Mouse (Mus musculus) heart, adult 18-20 months (tissue): ENCODE results near the gene Efna1. TPM values are rescaled to one million over a fixed set of nuclear protein-coding genes. Genes with fewer than 3 reads are reported as not detected.

Source experiments
- DNase-seq, 2 experiments: peaks; one replicate each; pipeline ENCODE4 v3.0.0; 2021 to 2022; ENCODE audit warnings: mixed read lengths in 1 of 2
- long read RNA-seq, 2 experiments: library from polyadenylated mRNA; stranded (forward); transcript quantifications; one replicate each; pipeline ENCODE4 v2.0.0; 2021
- total RNA-seq, 2 experiments: library from RNA; stranded (reverse); gene quantifications; 2 replicates each; pipeline ENCODE4 v1.2.3; 2021

The Efna1 gene
- total RNA-seq: 10 to 100 TPM; 22.5 to 23.8 TPM
- long read RNA-seq, experiment 1, transcript Efna1-201 (5 exons, 1,480 nt): major isoform, 34 of 37 reads
- long read RNA-seq, experiment 1, partial matches to known transcripts: 2 of 37 reads
- long read RNA-seq, experiment 1, other reads (novel, unspliced or antisense): 1 of 37 reads
- long read RNA-seq, experiment 2, transcript Efna1-201 (5 exons, 1,480 nt): major isoform, 13 of 14 reads
- long read RNA-seq, experiment 2, partial matches to known transcripts: 0 of 14 reads
- long read RNA-seq, experiment 2, other reads (novel, unspliced or antisense): 1 of 14 reads

GRCm38 (mm10) chr3:89280606-89281511, at the start of gene Efna1:
Gene Efna1, minus strand, starts transcription at chr3:89281142.
- peak; percentile 84 to 88 for DNase-seq

DNA sequence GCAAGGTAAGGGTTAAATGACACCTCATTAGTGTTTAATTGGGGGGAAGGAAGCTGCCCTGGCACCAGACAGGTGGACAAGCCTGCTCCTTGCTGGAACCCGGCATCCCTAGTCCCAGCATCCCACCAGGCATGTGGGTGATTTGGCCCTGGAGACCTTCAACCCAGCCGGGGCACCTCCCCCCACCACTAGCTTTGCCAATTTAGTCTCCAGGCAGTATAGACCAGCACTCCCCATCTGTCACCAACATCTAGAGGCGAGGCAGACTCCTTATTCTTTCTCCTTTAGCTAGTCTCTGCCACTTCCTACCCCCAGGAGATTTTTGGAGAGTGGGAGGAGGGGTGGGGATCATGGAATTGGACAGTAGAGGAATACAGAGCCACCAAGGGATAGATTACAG, 49.4 kb upstream of the Efna1 start:
- no peak for DNase-seq

GRCm38 (mm10) chr3:89328623-89329022, 47.7 kb upstream of the Efna1 start:
- DNase-seq: no peak

GRCm38 (mm10) chr3:89327371-89327870, 46.5 kb upstream of the Efna1 start:
- no peak for DNase-seq

GRCm38 (mm10) chr3:89325882-89326281, 44.9 kb upstream of the Efna1 start:
- DNase-seq: no peak

DNA sequence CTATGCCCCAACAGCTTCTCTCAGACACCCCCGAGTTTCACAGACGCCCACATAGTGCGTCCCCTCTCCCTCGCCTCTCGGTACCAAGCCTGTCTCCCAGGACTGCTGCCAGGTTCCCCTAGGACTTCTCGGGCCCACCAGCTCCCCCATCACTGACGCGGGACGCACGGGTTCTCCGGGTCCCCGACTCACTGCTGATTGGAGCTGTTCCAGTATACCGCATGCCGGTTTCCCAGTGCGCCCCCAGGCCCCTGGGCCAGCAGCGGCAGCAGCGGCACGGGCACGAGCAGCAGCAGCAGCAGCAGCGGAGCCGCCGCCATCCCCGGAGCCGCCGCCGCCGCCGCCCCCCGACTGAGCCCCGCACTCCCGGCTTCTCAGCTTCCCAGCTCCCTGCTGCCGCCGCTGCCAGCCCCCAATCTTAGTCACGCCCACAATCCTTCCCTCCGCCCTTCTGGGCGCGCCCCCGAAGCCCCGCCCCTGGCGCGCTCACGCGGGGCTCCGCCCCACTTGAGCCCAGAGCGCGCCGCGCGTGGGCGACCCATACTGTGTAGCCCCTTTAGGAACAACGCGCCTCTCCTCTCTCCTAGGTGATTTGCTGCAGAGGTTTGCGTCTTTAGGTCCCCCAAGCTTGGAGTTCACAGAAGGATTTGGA, 41.7 kb upstream of the Efna1 start, which contains the start of gene Efna3:
Efna3 (minus strand) TSS at position 452 of the 652 bp plus-strand sequence.
- DNase-seq: peak; percentile 68 to 76

- DNase-seq: no peak
Observed at GRCm38 (mm10) chr3:89322131-89322500, 41.2 kb upstream of the Efna1 start.

DNA sequence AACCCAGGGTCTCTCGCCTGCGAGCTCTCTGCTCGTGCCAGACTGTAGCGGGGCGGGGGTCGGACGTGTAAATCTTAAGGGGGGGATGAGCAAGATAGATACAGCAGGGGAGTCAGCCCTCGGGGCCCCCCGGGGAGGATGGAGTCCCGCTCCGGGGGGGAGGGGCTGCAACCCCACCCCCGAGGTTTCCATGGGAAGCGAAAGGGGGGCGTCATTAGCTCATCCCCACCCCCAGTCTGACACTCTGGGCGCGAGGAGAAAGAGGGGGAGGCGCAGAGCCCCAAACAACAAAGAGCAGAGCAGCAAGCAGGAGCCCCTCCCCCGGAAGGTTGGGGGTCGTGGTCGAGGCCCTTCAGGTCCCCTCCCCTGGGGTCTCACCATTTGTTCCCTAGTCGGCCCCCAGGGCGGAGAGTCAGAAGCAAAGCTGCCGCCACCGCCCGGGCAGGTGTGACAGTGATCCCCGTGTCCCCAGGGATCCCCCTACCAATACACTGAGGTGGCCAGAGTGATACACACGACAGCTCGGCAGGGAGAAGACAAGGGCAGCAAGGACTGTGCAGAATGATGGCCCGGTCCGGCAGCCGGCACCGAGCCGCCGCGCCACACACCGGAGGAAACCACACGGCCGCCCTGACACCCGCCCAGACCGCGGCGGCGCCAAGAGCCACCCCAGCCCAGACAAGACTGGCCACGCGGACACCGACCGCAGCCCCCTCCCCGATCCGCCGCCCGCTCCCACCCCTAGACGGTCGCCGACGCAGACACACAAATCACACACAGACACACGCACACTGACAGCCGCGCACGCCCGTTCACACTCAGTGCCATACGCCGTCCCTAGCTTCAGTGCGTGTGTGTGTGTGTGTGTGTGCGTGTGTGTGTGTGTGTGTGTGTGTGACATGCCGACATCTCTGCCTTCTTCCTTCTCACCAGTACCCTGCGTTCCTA, 40.5 kb upstream of the Efna1 start:
- peak in 1 of 2 experiments; percentile 29 for DNase-seq

DNA sequence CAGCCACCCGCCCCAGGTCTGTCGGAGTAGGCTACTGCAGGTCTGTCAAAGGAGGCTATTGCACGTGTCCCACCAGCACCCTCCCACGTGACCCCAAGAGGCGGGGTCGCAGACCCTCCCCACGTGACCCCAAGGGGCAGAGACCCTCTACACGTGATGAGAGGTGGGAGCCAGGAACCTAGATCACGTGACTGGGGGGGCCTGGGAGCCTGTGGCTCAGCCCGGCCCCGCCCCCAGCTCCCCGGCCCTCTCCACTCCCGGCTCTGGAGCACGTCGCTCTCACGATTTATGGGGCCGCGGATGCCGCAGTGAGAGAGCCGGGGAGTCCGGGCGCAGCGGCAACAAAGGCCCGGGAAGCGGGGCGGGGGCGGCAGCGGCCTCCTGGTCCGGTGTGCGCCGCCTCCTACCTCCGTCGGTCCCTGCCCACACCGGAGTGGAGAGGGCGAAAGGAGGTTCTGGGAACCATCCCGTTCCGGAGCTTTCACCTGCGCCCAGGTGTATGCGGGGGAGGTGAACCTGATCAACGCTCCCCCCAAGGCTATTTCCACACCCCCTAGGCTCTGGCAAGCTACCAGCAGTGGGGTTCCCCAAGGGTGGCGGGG, 39.7 kb upstream of the Efna1 start:
- no peak for DNase-seq

DNA sequence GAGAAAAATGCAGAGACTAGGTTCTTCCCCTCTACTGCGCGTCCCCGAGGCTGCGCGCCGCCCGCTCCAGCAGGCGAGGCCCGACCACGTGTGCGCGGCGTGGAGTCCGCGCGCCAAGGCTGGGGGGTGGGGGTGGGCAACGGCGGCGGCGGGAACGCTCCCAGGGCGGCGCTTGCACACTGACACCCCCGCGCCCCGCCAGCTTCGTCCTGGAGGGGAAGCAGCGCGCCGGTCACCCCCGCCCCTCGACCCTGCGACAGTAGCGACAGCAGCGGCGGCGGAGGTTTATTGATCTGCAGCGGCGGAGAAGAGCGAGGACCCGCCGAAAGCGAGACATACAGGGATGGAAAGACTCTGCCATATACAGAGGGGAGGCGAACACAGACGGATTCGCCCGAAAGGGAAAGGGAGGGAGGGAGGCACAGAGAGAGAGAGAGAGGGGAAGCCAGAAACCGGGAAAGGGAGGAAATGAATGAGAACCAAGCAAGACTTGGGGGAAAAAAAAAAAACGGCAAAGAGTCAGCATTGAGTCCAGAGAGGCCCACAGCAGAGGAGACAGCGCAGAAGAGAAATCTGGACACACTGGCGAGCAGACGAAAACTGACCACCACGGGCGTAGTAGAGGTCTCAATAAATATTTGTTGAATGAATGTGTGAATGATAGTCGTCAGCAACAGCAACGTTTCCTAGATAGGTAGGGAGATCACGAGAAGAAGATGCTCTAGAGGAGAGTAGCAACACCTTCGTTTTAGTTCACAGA, 38.8 kb upstream of the Efna1 start:
- DNase-seq: no peak

DNA sequence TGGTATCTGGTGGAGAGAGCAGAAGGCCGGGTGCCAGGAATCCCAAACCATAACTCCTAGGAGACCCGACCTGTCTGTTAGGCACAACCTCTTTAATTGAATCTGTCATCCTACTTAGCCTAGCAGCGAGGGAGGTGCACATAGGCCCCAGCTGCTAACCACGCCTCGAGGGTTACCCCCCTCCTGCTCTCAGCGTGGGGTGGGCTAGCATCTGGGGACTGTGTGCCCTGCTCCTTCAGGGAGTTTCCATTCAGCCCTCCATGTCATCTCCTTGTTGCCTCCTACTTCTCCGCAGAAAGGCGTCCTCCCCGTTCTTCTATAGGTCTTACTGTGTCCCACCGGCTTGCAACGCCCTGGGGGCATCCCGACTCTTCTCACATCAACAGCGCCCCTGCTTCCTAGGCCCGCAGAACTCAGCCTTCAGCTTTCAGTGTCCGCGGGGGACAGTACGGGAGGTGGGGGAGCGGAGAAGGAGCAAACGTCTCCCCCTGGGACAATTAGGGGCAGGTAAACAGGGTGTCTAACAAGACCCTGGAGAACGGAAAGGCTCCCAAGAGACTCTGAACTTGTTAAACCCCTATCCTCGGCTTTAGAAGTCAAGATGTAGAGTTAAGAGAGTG, 38.1 kb upstream of the Efna1 start:
- DNase-seq: peak in 1 of 2 experiments; percentile 6

GRCm38 (mm10) chr3:89318316-89318715, 37.4 kb upstream of the Efna1 start:
- DNase-seq: no peak

DNA sequence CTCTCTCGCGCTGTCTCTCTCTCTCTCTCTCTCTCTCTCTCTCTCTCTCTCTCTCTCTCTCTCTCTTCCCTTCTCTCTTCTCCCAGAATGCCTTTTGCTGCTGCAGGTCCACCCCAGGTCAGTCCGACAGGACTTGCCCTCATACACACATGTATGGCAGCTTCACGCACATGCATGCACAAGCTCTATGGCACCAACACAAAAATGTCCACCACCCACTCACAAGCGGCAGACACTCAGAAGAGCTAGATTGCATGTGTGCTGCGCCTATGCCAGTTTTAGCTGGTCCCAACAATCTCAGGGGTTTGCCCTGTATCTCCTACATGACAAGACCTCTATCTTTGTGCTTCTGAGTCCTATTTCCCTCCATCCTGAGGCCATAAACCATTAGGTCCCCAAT, 36.3 kb upstream of the Efna1 start:
- DNase-seq: no peak

GRCm38 (mm10) chr3:89316833-89317232, 35.9 kb upstream of the Efna1 start:
- peak; percentile 86 to 93 for DNase-seq

DNA sequence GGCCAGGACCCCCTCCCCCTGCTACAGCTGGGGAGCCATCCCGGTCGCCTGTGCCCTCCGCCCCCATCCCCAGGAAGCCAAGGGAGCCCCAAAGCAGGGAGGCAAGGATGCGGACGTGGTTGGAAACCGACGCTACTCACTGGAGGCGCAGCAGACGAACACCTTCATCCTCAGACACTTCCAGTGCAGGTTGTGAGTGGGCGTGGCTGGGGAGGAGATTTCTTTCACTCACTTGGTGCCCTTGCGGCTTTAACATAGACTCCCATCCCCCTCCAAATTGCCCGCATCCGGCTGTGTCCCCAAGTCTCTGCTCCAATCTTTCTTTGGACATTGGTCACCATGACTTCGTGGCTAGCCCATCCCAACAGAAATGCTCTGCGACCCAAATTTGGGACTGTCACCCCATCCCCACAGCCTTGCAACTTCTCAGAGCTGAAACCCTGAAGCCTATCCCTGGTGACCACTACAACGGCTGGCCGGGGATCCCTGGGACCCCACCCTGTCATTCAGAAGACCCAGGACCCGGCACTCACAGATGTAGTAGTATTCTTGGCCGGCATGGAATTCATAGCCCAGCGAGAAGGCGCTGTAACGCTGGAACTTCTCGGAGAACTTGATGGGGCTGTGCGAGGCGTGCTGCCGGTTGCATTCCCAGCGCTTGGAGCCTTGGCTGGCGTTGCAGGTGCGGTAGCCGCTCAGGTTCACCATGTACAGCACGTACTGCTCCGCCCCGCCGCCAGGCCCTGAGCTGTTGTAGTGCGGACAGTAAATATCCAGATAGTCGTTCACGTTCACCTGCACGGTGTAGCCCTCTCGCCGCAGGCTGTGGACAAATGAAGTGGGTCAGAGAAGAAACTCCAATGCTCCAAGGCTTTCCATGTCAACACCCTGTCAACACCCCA, 35.2 kb upstream of the Efna1 start:
- DNase-seq: peak in 1 of 2 experiments; percentile 42

DNA sequence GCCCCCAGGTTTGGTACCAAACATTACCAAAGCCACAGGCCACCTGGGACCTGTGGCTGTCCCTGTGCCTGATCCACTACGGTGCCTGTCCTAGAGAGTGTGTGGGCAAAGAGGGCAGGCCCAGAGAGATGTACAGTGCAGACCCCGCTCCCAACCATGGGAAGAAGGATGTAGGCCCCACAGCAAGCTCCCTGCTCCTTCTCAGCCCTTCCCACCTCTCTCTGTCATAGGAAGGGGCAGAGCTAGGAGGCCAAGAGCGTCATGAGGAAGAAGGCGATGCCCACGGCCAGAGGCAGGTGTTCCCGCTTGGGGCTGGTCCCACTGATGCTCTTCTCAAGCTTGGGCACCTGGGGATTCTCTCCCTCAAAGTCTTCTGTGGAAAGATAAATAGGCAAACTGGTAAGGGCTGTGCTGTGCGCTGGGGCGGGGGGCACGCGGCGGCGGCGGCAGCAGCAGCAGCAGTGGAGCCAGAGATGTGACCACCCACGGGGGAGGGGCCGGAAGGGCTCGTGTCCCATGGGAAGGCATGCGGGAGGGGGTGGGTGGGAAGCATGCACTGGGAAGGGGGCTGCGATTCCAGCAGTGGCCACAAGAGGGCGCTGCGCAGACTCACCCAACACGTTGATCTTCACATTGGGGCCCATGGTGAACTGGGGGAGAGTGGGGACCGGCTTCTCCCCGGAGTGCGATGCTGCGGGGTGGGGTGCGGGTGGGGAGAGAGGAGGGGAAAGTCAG, 34.4 kb upstream of the Efna1 start:
- DNase-seq: peak; percentile 74 to 87

DNA sequence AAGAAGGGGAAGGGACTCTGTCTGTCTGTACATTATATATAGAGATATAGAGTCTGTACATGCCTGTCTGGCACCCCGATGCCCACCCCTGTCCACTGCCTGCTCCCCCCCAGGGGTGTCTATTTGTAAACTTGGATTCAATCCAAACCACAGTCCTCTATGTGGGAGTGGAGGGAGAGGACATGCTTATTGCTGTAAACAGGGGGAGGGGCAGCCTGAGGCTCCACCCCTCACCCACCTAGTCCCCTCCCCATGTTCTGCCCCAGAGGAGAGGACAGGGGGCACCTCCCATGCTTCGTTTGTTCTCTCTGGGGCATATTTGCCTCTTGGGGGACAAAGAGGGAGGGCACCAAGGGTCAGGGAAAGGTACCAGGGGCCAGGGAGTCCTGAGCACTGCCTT, 33.8 kb upstream of the Efna1 start:
- no peak for DNase-seq

DNA sequence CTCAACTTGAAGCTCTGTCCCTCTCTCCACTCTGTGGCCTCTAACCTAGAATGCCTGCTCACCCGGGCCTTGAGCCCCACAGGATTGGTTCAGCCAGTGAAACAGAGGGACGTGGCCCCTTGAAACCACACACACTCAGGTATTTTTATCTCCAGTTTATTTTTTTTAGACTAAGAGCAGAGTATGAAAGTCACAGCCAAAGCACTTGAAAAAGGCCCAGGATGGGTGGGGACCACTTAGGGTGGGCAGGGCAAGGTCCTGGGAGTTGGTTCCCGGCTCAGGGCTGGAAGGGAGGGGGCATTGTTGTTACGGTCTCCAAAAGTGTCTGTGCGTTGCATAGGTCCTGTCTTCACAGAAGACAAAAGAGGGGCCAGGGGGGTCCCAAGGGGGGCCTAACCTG, 33.4 kb upstream of the Efna1 start:
- DNase-seq: no peak
